Mouse (Mus musculus): Measurements from ENCODE around the gene Nisch. TPM values are rescaled to one million over a fixed set of nuclear protein-coding genes. Genes with fewer than 3 reads are reported as not detected.
A peak's percentile ranks its signal among the peaks of the same experiment; 100 is the strongest.

Gene Nisch
- polyA plus RNA-seq, 1 experiment = 257 TPM

GRCm38 (mm10) chr14:31217666-31218065, 920 bp upstream of the Nisch start, which contains the start of gene Sema3g:
TSS of gene Sema3g (plus strand) at chr14:31217860.
- H3K27ac ChIP-seq (ENCODE audit: insufficient read depth, low read length) = no peak within 1 kb of the TSS
- H3K27me3 ChIP-seq (ENCODE audit: control insufficient read depth, insufficient read depth, low read length) = no peaks in the 10 kb centered on the region
- no peaks in the 10 kb centered on the region; the same call in 1 of the 2 replicates for H3K4me1 ChIP-seq (ENCODE audit: control insufficient read depth, insufficient read depth, insufficient read length)
- TF ChIP-seq POLR2A (IDR thresholded peaks at IDR 0.05; ENCODE audit: low read depth, low read length) (no peak), CTCF (IDR thresholded peaks at IDR 0.05; ENCODE audit: extremely low read depth, insufficient read depth, insufficient read length, insufficient replicate concordance) (peak; percentile 47; the same call in 1 of the 2 replicates)
- H3K36me3 ChIP-seq (ENCODE audit: control insufficient read depth, insufficient read depth, low read length) = no peaks in the 10 kb centered on the region
- 15% methylated on average over 11 of the region's 11 CpGs for WGBS
- H3K4me3 ChIP-seq (ENCODE audit: extremely low read depth, insufficient read depth, insufficient read length) = no peak within 1 kb of the TSS
- peak in 1 of 2 experiments; percentile 51 for DNase-seq (ENCODE audit: low read depth in 1 of 2, low spot score in 2 of 2)

- TF ChIP-seq CTCF (IDR thresholded peaks at IDR 0.05; ENCODE audit: extremely low read depth, insufficient read depth, insufficient read length, insufficient replicate concordance) (peak; percentile 88; the same call in 1 of the 2 replicates), POLR2A (IDR thresholded peaks at IDR 0.05; ENCODE audit: low read depth, low read length) (no peak)
- Histone ChIP-seq H3K36me3 (ENCODE audit: control insufficient read depth, insufficient read depth, low read length) (no peaks in the 10 kb centered on the region), H3K4me3 (ENCODE audit: extremely low read depth, insufficient read depth, insufficient read length) (no peak overlapping the region), H3K27ac (ENCODE audit: insufficient read depth, low read length) (no peak overlapping the region; the same call in 1 of the 2 replicates), H3K27me3 (ENCODE audit: control insufficient read depth, insufficient read depth, low read length) (no peaks in the 10 kb centered on the region), H3K4me1 (ENCODE audit: control insufficient read depth, insufficient read depth, insufficient read length) (no peaks in the 10 kb centered on the region; the same call in 1 of the 2 replicates)
- 29% methylated on average over 15 of the region's 15 CpGs for WGBS
- DNase-seq (ENCODE audit: low read depth in 1 of 2, low spot score in 2 of 2) = peak; percentile 48 to 75
Measured at GRCm38 (mm10) chr14:31215157-31216002, 1.4 kb downstream of the Nisch start.

GRCm38 (mm10) chr14:31214684-31215083, 2.1 kb downstream of the Nisch start:
- Histone ChIP-seq H3K4me3 (ENCODE audit: extremely low read depth, insufficient read depth, insufficient read length) (no peak overlapping the region), H3K4me1 (ENCODE audit: control insufficient read depth, insufficient read depth, insufficient read length) (no peaks in the 10 kb centered on the region; the same call in 1 of the 2 replicates), H3K27ac (ENCODE audit: insufficient read depth, low read length) (no peak overlapping the region), H3K36me3 (ENCODE audit: control insufficient read depth, insufficient read depth, low read length) (no peaks in the 10 kb centered on the region), H3K27me3 (ENCODE audit: control insufficient read depth, insufficient read depth, low read length) (no peaks in the 10 kb centered on the region)
- WGBS = 66% methylated on average over 3 of the region's 3 CpGs
- DNase-seq (ENCODE audit: low read depth in 1 of 2, low spot score in 2 of 2) = no peak
- TF ChIP-seq CTCF (IDR thresholded peaks at IDR 0.05; ENCODE audit: extremely low read depth, insufficient read depth, insufficient read length, insufficient replicate concordance) (no peak), POLR2A (IDR thresholded peaks at IDR 0.05; ENCODE audit: low read depth, low read length) (no peak)

DNA sequence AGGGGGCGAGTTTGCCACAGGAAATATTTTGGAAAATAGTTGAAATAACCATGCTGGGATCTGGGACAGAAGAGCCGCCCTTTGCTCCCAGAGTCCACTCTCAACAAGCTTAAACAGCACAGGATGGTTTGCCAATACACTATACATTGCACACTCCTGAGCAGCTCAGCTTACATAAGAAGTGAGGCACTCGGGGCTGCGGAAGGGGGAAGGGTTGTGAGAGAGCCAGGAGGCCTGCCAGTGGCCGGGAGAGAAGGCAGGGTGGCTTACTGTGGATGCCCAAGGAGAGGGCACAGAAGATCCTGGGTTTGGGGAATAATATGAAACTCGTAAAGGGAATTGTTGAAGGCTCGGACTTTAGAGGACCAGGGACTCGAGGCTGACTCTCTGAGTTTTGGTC, 2.9 kb downstream of the Nisch start:
- H3K27me3 ChIP-seq (ENCODE audit: control insufficient read depth, insufficient read depth, low read length) = no peaks in the 10 kb centered on the region
- no peak for DNase-seq (ENCODE audit: low read depth in 1 of 2, low spot score in 2 of 2)
- H3K4me3 ChIP-seq (ENCODE audit: extremely low read depth, insufficient read depth, insufficient read length) = no peak overlapping the region
- no peaks in the 10 kb centered on the region for H3K36me3 ChIP-seq (ENCODE audit: control insufficient read depth, insufficient read depth, low read length)
- TF ChIP-seq CTCF (IDR thresholded peaks at IDR 0.05; ENCODE audit: extremely low read depth, insufficient read depth, insufficient read length, insufficient replicate concordance) (no peak), POLR2A (IDR thresholded peaks at IDR 0.05; ENCODE audit: low read depth, low read length) (no peak)
- H3K4me1 ChIP-seq (ENCODE audit: control insufficient read depth, insufficient read depth, insufficient read length) = no peaks in the 10 kb centered on the region; the same call in 1 of the 2 replicates
- no peak overlapping the region for H3K27ac ChIP-seq (ENCODE audit: insufficient read depth, low read length)
- WGBS = 83% methylated on average over 8 of the region's 8 CpGs

DNA sequence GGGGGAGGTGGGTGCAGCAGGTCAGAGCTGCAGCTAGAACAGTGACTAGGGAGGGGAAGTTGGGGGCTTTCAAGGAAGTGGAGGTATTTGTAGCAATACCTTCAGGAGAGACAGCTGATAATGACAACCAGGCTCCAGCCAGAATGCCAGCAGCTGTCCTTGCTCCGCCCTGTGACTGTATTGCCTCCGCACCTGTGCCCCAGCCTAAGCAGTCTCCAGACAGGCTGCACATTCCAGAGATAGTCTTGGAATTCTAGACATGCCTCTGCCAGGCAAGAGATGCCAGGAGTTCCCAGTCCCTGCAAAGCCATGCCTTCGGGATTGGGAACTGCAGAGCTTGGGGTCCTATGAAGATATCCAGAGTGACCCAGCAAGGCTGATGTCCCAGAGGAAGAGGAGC, 4.2 kb downstream of the Nisch start:
- no peak overlapping the region for H3K4me3 ChIP-seq (ENCODE audit: extremely low read depth, insufficient read depth, insufficient read length)
- H3K36me3 ChIP-seq (ENCODE audit: control insufficient read depth, insufficient read depth, low read length) = no peaks in the 10 kb centered on the region
- no peak for DNase-seq (ENCODE audit: low read depth in 1 of 2, low spot score in 2 of 2)
- TF ChIP-seq POLR2A (IDR thresholded peaks at IDR 0.05; ENCODE audit: low read depth, low read length) = no peak
- TF ChIP-seq CTCF (IDR thresholded peaks at IDR 0.05; ENCODE audit: extremely low read depth, insufficient read depth, insufficient read length, insufficient replicate concordance) = no peak
- 88% methylated on average over 3 of the region's 3 CpGs for WGBS
- no peak overlapping the region for H3K27ac ChIP-seq (ENCODE audit: insufficient read depth, low read length)
- H3K27me3 ChIP-seq (ENCODE audit: control insufficient read depth, insufficient read depth, low read length) = no peaks in the 10 kb centered on the region
- H3K4me1 ChIP-seq (ENCODE audit: control insufficient read depth, insufficient read depth, insufficient read length) = no peaks in the 10 kb centered on the region; the same call in 1 of the 2 replicates

DNA sequence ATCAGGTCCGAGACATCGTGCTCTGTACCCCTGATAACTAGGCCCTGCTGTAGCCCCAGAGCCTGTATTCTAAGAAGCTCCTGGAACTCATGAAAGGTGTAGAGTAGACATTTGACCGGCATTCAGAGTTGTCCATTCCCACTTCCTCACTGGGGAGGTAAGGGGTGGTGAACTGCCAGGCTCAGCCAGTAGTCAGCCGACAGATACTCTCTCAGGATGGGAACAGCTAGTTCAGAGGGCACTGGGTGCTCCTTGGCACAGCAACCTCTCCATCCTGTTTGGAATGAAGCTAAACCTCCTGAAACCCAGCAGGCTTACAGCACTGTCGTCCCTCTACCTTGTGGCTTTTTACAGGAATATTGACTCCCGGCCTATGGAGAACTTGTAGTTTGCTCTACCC, 4.9 kb downstream of the Nisch start:
- no peak overlapping the region for H3K27ac ChIP-seq (ENCODE audit: insufficient read depth, low read length)
- H3K36me3 ChIP-seq (ENCODE audit: control insufficient read depth, insufficient read depth, low read length) = no peaks in the 10 kb centered on the region
- H3K4me3 ChIP-seq (ENCODE audit: extremely low read depth, insufficient read depth, insufficient read length) = no peak overlapping the region
- H3K4me1 ChIP-seq (ENCODE audit: control insufficient read depth, insufficient read depth, insufficient read length) = peaks cover 2% of the 10 kb centered on the region; the same call in 1 of the 2 replicates
- TF ChIP-seq CTCF (IDR thresholded peaks at IDR 0.05; ENCODE audit: extremely low read depth, insufficient read depth, insufficient read length, insufficient replicate concordance) (no peak), POLR2A (IDR thresholded peaks at IDR 0.05; ENCODE audit: low read depth, low read length) (no peak)
- WGBS = 91% methylated on average over 6 of the region's 6 CpGs
- H3K27me3 ChIP-seq (ENCODE audit: control insufficient read depth, insufficient read depth, low read length) = no peaks in the 10 kb centered on the region
- no peak for DNase-seq (ENCODE audit: low read depth in 1 of 2, low spot score in 2 of 2)
